Mouse (Mus musculus) erythroblast, embryonic 14.5 days (primary cell): ENCODE data around the gene Frem3.

ENCODE experiments used
- GATA1 ChIP-seq: IDR thresholded peaks from 2 replicates; pipeline ENCODE4 v1.6.1; 2012; ENCODE audit warnings: low read length, inconsistent platforms, mixed read lengths
- TAL1 ChIP-seq: IDR thresholded peaks from 3 replicates; pipeline ENCODE4 v1.6.1; 2012; ENCODE audit warnings: low read length, inconsistent platforms, mixed read lengths

- no peak for TF ChIP-seq TAL1
- TF ChIP-seq GATA1, result no peak
Observed at GRCm38 (mm10) chr8:80577126-80577525, 33.8 kb upstream of the Frem3 start.
